Comparison of ENCODE assay signal across 8 mouse cellular contexts in the genomic region with DNA sequence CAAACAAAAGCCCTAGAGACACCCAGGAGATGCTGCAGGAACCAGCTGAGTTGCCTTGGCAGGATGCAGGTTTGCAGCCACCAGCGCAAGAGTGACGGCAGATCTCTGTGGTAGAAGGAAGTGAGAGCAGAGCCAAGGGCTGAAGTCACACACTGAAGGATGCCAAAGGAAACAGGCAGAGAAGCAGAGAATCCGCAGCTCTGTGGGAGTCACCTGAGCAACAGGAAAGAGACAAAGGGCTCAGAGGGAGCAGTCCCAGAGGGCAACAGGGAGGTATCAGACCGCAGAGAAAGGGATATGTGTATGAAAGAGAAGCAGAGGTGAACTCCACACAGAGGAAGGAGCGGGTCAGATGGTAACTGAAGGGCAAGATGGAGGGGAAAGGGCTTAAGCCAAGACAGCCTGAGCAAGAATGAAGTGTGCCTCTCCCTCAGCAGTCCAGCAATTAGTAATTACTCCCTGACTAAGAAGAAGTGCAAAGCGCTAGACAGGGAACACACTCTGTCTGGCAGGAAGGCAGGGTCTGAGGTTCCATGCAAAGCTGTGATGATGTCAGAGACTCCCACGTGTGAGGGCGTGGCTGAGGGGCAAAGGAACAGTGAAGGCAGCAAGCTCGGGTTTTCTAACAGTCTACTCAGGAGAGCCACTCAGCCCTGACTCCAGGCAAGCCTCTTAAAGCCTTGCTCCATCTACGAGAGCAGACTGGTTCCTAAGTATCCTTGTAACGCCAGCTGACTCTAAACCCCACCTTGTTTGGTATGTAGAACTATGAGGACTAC.
A peak's percentile ranks its signal among the peaks of the same experiment; 100 is the strongest.
DNase-seq lines count a peak whose midpoint lies in the region; ATAC-seq and TF ChIP-seq lines count a peak whose summit lies in the region.

No protein-coding gene starts in this region.

- H3K4me3 ChIP-seq in intestine, embryonic 16.5 days (ENCODE audit: low read length), result no peak overlapping the region
- H3K4me3 ChIP-seq in lung, embryonic 14.5 days (ENCODE audit: low read depth, low read length), result no peak overlapping the region

- TF ChIP-seq CTCF in lung, embryonic 14.5 days (IDR thresholded peaks at IDR 0.05; ENCODE audit: low read depth), result no peak

- peak overlapping the region; percentile 15; the same call in 1 of the 2 replicates for H3K27ac ChIP-seq in intestine, embryonic 16.5 days (ENCODE audit: low read length)
- peak overlapping the region; percentile 46; the same call in 1 of the 2 replicates for H3K27ac ChIP-seq in lung, embryonic 14.5 days (ENCODE audit: low read depth)

- peak; percentile 81 for ATAC-seq in granulocyte monocyte progenitor cell, adult 5-6 weeks (replicated peaks; ENCODE audit: poor library complexity, severe bottlenecking)
- ATAC-seq in intestine, embryonic 16.5 days, result peak; percentile 64
- peak; percentile 63 for ATAC-seq in lung, embryonic 14.5 days (ENCODE audit: insufficient read depth)

- H3K27me3 ChIP-seq in intestine, embryonic 16.5 days (replicated peaks; ENCODE audit: control insufficient read depth, insufficient read depth, low read length), result no peaks in the 10 kb centered on the region
- no peaks in the 10 kb centered on the region for H3K27me3 ChIP-seq in lung, embryonic 14.5 days (ENCODE audit: insufficient read depth, low read length)

- H3K4me1 ChIP-seq in intestine, embryonic 16.5 days (ENCODE audit: control insufficient read depth, insufficient read depth, low read length), result peaks cover 17% of the 10 kb centered on the region
- peaks cover 6% of the 10 kb centered on the region; the same call in 1 of the 2 replicates for H3K4me1 ChIP-seq in lung, embryonic 14.5 days (ENCODE audit: insufficient read depth)

- 36% methylated on average over 11 of the region's 11 CpGs for WGBS in intestine, embryonic 16.5 days
- 24% methylated on average over 11 of the region's 11 CpGs for WGBS in lung, embryonic 14.5 days

- peaks cover 6% of the 10 kb centered on the region; the same call in 1 of the 2 replicates for H3K36me3 ChIP-seq in intestine, embryonic 16.5 days (ENCODE audit: control insufficient read depth, insufficient read depth, low read length)
- H3K36me3 ChIP-seq in lung, embryonic 14.5 days (ENCODE audit: insufficient read depth), result peaks cover 27% of the 10 kb centered on the region

- 0 out of 2 replicates have a peak overlapping the region, but pooled peaks have one; percentile 11 for H3K4me2 ChIP-seq in intestine, embryonic 16.5 days (ENCODE audit: low read depth, low read length)
- H3K4me2 ChIP-seq in lung, embryonic 14.5 days, result no peak overlapping the region

- H3K9ac ChIP-seq in intestine, embryonic 16.5 days (ENCODE audit: low read depth, low read length), result no peak overlapping the region
- H3K9ac ChIP-seq in lung, embryonic 14.5 days, result no peak overlapping the region

- peak; percentile 54 for DNase-seq in right cerebral cortex, adult 18-20 months
- DNase-seq in right cerebral cortex, postnatal 25 days, result no peak
- peak; percentile 66 to 74 for DNase-seq in cerebellum, postnatal 36 days
- peak; percentile 72 for DNase-seq in lung, embryonic 14.5 days
- DNase-seq in retina, embryonic 14.5 days (ENCODE audit: low spot score), result peak; percentile 52
- no peak for DNase-seq in frontal cortex, postnatal 10 days (ENCODE audit: low spot score in 2 of 2)

- no peaks in the 10 kb centered on the region for H3K9me3 ChIP-seq in intestine, embryonic 16.5 days (ENCODE audit: control insufficient read depth, low read length)
- H3K9me3 ChIP-seq in lung, embryonic 14.5 days (ENCODE audit: low read depth, low read length), result no peaks in the 10 kb centered on the region

Comparison
In these comparisons a context has a peak if more than half of its experiments do, and no peak if none do; other contexts are left out.
1. DNase-seq: peak in right cerebral cortex, adult 18-20 months (single experiment), cerebellum, postnatal 36 days (2 of 2), lung, embryonic 14.5 days (single experiment) and retina, embryonic 14.5 days (single experiment); none in right cerebral cortex, postnatal 25 days (single experiment) and frontal cortex, postnatal 10 days (0 of 2).
2. Peak in every context shown above with its lines, with median percentiles within 50 percentile points of each other: ATAC-seq.